Mouse (Mus musculus): ENCODE data around the gene Map7d1.

The Map7d1 gene

DNA sequence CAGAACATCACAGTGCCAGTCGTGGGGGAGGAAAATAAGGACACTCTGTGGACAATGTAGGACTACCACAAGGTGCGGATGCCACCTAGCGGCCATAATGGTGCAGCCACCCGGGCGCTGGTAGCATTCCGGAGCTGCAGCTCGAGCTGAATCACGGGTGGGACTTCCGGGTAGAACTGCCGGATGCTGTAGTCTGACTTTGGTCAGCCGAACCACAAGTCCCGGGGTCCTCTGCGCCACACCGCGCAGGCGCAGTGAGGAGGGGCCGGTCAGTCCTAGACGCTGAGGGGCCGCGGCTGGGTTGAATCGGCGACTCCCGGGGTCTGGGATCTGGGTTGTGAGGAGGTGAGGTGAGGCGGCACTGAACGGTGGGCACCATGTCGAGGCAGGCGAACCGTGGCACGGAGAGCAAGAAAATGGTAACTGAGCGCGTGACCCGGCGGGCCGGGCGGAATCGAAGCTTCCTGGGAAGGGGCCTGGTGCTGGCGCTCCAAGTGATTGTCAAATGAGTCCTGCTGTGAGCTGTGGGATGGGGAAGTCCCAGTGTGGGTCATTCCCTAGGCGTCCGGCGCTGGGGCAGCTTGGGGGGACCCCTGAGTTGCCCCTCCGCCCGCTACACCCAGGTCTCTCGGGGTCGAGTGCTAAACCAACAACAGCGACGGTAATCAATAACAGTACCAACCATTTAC, 6.1 kb upstream of the Map7d1 start, which contains the start of gene Trappc3:
Trappc3 (plus strand) TSS at position 207 of the 689 bp plus-strand sequence.
- DNase-seq, result peak; percentile 99 to 100

DNA sequence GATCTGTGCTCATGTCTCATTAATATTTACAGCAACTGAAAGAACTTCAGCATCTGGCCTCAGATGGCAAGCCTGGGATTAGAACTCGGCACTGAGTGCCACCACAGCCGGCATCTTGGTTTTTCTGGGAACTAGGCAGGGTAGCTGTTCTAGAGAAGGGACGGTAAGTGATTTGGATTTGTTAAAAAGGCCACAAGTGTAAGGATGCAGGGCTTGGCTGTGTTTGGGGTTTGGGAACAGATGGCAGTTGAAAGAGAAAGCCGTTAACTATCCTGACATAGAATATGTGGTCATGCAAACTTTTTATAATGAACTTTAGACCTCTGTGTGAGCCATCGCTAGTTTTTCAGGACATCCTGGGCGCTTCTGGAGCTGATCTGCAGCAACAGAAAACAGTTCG, 5.5 kb upstream of the Map7d1 start:
- DNase-seq, result no peak

DNA sequence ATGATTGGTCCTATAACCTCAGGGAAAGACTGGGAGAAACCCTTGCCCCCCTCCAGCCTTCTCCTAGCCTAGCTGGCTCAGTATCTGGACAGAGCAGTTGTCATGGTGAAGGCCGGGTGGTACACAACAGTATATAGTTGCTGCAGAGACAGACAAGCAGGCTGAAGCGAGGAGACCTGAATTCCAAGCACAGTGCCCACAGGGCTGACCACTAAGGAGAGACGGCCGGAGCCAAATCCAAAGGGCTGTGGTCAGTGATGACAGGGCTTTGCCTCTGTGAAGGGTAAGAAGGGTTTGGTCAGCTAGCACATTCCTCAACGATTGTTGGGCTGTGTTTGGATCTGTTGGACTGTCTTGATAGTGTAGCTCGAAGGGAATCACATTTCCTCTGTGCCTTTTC, 5.1 kb upstream of the Map7d1 start:
- DNase-seq, result no peak

DNA sequence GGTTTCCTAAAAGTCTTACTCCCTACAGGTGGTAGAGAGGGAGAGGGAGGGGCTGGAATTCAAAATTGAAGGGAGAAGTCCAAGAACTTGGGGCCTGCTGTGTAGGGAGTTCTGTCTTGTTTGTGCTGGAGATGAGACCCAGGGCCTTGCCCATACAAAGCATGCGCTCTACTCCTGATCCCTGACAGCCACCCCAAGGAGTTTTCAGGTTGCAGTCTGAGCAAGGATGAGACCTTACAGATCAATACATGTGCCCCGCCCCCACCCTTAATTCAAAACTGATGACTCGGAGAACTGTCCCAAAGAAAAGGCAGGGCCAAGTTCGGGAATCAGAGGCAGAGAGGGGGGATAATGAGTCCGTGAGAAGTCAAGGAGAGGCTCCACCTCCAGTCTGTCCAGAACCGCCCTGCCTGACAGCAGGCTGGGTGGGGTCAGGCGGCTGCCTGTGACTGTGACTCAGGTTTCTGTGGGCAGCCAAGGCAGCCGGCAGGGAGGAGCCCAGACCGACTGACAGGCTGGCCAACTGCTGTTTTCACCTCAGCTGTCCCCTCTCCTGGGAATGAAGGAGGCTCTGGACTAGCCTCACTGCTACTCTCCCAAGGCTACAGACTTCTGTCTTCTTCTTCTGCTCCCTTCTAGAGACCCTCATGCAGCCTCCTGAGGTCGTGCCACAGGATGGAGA, 4.5 kb upstream of the Map7d1 start:
- peak; percentile 68 to 89 for DNase-seq

DNA sequence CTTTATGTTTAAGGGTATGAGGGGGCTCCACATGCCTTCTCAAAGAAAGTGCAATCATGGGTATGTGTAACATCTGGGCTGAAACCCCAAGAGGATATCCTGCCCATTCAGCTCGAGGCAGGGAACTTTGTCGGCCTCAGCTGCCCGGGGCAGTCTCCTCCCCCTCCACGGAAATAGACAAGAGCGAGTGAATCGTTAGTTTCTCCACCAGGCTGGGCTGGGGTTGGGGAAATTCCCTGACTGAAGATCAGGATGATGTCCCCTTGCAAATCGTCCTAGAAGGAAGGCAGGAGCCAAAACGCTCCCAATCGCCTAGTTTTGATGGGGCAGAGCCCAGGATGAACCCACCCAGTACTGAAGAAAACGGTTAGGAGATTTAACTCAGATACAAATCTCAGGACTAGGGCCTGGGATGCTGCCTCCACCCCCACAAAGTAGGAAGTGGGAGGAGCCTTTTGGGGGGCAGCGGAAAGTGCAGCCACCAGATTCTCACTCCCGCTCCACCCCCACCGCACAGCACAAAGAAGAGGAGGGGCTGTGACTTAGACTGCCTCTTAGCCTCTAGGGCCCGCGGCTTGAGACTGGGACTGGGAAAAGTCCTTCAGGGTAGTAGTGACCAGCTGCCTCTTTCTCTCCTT, 3.5 kb upstream of the Map7d1 start:
- peak; percentile 86 to 91 for DNase-seq

- no peak for DNase-seq
These were observed 2.9 kb upstream of the Map7d1 start for GRCm38 (mm10) chr4:126259063-126259462.

DNA sequence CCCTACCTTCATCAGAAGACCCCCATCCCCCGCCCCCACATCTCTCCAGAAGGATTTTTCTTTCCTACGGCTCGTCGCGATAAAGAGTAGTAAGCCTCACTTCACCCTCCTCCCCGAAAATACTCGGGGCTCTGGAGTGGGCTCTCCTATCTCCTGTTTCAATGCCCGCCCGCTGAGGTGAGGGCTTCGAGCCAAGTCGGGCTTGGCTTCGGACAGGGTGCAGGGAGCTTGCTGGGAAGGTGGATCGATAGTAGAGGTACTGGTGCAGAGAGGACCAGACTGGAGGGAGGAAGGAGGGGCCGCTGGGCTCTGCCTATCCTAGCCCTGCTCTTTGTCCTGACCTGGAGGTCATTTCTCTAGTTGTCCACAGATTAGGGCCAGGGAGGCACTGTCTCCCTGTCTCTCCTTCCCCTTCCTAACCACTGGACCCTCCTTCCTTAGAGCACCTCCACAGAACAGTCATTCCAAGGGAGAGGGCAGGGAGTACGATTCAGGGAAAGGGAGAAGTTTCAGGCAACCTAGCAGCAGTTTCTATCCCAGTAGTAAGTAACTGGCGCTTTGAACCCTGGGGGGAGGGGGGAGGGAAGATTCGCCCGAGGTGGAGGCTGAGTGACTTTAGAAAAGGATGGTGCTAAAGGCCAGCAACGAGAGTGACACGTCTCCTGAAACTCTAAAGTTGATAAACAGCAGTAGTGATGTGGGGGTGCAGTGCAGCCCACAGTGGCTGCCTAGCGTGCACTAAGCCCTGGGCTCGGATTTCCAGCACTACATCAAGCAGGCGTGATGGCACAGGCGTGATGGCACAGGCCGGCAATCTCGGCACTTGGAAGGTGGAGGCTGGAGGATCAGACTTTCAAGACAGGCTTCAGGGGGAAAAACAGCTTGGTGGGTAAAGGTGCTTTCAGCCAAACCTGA, 1.1 kb upstream of the Map7d1 start:
- DNase-seq, result peak; percentile 61 to 76

- DNase-seq, result peak; percentile 49 to 75
These were observed 786 bp downstream of the Map7d1 start for GRCm38 (mm10) chr4:126255113-126256001.

GRCm38 (mm10) chr4:126254315-126255112, 1.6 kb downstream of the Map7d1 start:
- DNase-seq, result peak; percentile 45 to 65

- DNase-seq, result no peak
These were observed 2.4 kb downstream of the Map7d1 start for GRCm38 (mm10) chr4:126253637-126254272.

DNA sequence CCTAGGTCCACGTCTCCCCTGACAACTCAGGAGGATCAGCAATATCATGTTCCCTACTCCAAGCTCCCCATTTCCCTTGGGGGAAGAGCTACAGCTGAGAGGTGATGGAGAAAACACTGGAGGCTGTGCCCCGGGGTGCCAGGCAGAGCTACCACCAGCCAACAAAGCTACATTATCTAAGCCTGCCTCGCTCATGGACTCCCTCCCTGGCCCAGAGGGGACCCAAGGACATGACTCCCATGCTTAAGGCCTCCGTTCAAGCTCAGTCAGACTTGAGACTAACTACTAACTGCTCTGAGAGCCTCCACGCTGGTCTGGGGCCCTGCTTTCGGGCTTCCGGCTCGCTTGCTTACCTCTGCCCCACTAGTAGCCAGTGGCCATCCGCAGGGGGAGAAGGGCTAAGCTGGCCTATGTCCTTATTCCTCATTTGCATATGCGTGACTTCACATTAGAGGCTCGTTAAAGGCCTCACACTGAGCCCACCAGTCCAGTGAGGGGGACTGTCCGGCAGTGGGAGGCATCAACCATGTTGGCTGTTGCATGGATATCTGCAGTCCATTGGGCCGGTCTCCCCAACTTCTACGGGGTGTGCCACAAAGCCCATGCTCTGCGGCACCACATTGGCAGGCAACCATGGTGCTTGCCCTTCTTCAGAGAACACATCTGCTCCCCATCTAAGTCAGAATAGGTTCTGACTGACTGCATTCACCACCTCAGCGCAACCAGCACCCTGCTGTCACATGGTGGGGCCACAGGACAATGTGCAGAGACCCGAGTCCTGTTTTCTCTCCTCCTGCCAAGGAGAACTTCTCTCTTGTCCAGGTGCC, 3.5 kb downstream of the Map7d1 start:
- no peak for DNase-seq

- DNase-seq, result peak; percentile 68 to 81
These were observed 4.4 kb downstream of the Map7d1 start for GRCm38 (mm10) chr4:126251655-126252254.

DNA sequence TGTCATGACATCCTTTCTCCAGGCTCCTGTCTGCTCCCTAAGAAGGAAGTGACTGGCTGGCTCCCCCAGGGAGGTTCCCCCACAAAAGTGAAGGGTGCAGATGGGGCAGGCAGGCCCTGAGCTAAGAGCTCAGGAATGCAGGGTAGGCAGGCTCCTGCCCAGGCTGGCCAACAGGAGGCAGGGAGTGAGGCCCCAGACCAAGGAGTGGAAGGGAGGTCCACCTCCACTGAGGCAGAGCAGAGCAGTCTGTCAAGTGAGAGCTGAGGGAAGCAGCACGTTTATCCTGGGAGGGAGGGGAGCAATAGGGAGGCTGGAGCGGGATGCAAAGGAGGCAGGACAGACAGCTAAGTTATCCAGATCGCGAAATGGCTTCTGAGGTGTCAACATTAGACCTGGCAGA, 5.5 kb downstream of the Map7d1 start:
- DNase-seq, result peak in 1 of 2 experiments; percentile 31

GRCm38 (mm10) chr4:126248261-126248868, 7.8 kb downstream of the Map7d1 start:
- no peak for DNase-seq

- peak in 1 of 2 experiments; percentile 17 for DNase-seq
These were observed 9.8 kb downstream of the Map7d1 start for GRCm38 (mm10) chr4:126246202-126246889.

GRCm38 (mm10) chr4:126242510-126242909, 13.6 kb downstream of the Map7d1 start:
- DNase-seq, result no peak

DNA sequence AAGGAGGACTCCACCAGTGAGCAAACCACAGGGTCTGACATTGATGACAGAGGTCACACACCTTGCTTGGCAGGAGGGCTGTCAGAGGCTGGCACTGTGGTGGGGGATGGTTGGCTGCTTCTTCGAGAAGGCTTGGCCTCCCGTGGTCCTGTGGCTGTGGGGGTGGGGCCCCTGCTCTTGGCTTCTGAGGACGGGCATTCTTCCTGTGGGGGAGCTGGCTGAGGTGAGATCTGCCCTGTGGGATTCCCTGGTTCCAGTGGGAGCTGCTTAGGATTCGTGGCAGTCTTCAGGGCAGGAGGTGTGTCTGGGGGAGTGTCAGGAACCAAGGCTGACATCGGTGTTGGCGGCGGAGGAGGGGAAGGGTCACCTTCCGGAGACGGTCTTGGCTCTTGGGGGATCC, 14.2 kb downstream of the Map7d1 start:
- no peak for DNase-seq

Data from kidney, postnatal 25 days (tissue).